Mouse (Mus musculus) lung, adult 2 months (tissue): ENCODE data around the gene Olfr67.
"Not testable (repeated sequence)": the region's sequence is repeated elsewhere in the genome, so short reads cannot be mapped to it uniquely, and the experiment has no call there.

Experiments
- CTCF ChIP-seq: fragments of 200-500 bp; IDR thresholded peaks from 2 replicates; pipeline ENCODE4 v1.5.1; 2011; ENCODE audit warnings: mild to moderate bottlenecking, low read length, control low read depth; ENCODE audit not compliant: insufficient read depth
- POLR2A ChIP-seq: fragments of 200-500 bp; IDR thresholded peaks from 2 replicates; pipeline ENCODE4 v1.6.1; 2011; ENCODE audit warnings: low read depth, mild to moderate bottlenecking, control low read depth, low read length, borderline replicate concordance; ENCODE audit errors: extremely low read depth

- TF ChIP-seq POLR2A, CTCF: not testable (repeated sequence)
Measured at GRCm38 (mm10) chr7:103808120-103808519, 16.5 kb upstream of the Olfr67 start.
